Mouse (Mus musculus) granulocyte monocyte progenitor cell, adult 5-6 weeks (primary cell): ENCODE data around the gene Poc1a. TPM values are rescaled to one million over a fixed set of nuclear protein-coding genes. Genes with fewer than 3 reads are reported as not detected.
A peak's percentile ranks its signal among the peaks of the same experiment; 100 is the strongest.

ENCODE experiments used
- ATAC-seq: replicated peaks from 2 replicates; pipeline ENCODE4 v1.8.0; 2016; ENCODE audit warnings: mild to moderate bottlenecking, moderate TSS enrichment, inconsistent platforms; ENCODE audit not compliant: poor library complexity, severe bottlenecking
- total RNA-seq, 2 experiments: library from RNA; stranded (forward) in 1 of 2; stranded (reverse) in 1 of 2; fragments of 200-712, 200-1000 nt in 1 of 2; fragments of >200 nt in 1 of 2; fragmentation: Nextera tagmentation in 1 of 2; gene quantifications; 2 replicates each; pipeline ENCODE4 v1.2.3; 2014 to 2017

Poc1a gene
- total RNA-seq, 2 experiments from 2014 or later: 30.3 to 42.4 TPM

DNA sequence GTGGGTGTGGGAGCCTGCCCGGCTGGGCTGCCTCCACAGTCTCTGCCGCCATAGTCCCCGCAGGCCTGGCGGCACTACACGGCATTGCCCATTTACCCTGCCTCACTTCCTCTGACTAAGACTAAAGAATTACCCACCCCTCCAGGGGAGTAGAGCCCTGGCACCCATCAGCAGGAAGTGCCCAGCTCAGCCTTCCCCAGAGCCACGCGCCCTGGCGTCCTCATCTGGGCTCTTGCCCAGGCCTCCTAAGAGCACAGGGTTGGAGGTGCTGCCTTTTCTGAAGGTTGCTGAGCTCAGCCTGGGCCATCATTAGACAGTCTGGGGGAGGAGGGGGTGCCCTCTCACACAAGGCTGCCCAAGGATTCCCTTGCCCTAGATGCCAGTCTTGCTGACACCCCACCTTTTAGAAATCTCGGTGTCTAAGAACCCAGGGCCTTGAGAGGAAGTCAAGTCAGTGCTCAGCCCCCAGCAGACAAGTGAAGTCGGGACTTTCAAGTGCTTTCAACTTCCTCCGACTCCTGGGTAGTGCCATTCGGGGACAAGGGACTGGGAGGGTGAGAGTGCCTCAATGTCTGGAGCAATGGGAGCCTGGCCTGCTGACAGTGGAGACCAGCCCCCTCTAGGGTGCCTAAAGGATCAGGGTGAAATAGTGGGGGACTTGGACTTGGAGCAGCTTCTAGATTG is 105.5 kb downstream of the Poc1a start:
- peak; percentile 78 for ATAC-seq

DNA sequence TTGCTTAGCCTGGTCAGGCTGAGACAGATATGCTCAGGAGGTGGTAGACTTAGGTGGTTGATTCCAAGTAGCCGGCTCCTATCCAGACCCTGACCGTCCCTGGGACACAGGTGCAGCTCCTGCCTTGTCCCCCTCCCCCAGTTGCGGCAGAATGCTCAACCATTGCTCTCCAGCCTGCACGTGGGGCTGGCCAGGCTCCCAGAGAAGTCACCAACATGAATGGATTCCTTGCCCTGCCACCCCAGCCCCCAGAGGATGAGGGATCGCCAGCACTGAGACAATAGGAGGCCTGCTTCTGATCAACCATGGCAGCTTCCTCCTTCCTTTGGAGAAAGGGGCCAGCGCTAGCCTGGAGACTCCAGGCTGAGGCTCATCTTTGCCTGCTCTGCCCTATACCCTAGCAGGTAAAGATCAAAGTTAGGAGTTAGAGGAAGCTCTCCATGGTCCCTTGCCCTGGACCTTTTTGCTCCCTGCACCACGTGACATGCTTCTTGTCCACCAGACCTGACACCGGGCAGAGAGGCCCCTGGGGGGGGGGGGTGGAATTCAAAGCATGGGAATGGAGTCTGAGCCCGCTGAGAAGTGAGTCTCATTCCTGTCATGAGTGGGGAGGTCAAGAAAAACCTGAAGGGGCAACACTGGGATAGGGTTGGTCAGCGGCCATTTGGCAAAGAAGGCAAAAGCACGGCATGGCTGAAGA is 112.1 kb downstream of the Poc1a start:
- ATAC-seq: no peak

DNA sequence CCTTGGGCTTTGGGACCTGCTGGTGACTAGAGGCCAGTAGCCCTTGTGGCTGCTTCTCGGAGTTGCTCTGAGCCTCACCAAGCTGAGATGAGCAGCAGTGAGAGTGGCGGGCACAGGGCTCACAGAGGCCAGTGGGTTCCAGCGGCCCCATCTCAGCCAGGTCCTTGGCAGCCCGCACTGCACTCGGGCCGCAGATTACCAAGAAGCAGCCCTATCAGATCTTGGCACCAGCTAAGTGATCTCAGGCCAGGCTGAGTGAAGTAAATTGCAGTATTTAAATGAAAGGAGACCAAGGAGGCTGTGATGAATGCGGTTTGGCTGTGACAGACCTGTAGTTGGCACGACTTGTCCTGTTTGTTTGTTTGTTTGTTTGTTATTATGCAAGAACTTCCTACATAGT is 112.7 kb downstream of the Poc1a start:
- no peak for ATAC-seq

DNA sequence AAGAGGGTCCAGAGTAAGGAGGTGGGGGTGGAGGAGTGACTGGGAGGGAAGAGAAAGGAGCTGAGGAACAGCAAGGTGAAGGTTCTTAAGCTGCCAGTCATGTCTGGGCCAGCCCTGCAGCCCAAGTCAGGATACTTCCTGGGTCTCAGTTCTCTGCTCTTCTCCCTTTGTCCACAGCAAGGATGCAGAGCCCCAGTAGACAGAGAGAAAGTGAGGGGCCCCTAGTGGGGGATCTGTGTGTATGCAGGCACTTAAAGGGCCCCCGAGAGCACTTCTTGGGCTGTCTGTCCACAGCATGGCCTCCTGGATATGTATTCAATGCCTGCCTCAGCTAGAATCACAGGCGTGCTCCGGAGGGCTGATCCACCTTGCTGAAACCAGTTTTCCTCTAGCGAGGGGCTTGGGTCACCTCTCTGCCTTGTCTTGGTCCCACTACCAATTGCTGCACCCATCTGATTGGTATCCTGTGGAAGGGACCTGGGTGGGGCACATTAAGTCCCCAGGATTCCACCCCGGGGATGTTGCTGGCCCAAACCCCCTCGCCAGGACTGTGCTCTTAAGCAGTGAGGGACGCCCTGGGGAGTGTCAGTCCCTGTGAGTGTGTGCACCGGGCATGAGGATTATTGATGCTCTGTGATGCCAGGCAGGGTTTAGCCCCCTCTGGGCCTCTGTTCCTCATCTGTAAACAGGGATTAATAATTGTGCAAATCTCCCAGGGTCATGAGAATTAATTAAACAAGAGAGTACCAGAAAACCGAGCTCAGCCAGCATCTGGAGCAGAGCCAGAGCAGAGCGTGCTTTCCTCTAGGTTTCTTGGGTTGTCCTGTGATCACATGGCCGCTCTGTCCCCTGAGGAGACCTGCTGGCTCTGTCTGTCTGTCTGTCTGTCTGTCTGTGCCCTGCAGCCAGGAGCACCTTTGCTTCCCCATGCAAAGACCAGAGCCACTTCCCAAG is 114.1 kb downstream of the Poc1a start:
- peak; percentile 94 for ATAC-seq

GRCm38 (mm10) chr9:106397733-106398132 is 116.9 kb downstream of the Poc1a start:
- ATAC-seq: no peak

DNA sequence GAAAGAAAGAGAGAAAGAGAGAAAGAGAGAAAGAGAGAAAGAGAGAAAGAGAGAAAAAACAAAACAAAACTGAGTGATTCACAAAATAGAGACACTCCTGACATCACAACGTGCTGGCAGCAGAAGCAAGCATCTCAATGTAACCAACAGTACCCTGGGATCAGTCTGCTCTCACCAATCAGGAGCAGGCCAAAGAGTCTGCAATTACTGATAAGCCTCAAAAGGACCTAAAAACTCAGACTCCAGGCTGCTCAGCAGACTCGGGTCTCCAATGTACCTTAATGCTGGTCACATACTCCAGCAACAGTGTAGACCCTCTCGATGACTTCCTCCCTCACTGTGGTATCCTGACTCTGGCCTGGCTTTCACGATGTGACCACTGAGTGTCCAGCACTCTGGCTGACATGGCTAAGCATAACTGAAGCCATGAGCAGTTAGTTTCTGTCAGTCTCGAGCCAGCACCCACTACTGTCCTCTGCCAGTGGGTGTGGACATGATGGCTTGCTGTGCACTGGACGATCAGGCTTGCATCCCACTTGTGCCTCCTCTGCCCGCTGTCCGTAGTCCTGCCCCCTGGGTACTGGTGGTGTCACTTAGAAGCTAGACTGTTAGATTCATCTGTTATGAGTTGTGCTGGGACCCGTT is 117.9 kb downstream of the Poc1a start:
- ATAC-seq: no peak

DNA sequence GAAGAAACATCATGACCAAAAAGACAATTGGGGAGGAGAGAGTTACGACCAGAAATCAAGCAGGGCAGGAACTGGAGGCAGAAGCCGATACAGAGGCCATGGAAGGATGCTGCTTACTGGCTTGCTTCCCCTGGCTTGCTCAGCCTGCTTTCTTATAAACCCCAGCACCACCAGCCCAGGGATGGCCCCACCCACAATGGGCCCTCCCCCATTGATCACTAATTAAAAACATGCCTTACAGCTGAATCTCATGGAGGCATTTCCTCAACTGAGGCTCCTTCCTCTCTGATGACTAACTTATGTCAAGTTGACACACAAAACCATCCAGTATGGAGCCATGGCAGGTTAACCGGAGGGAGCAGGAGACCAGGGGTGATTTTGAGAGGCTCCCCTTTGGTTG is 118.9 kb downstream of the Poc1a start:
- no peak for ATAC-seq

Other genes starting within 250 kb of the Poc1a start
- not detected in 2 replicates for gene Col6a4, start 184.3 kb upstream of the Poc1a start, total RNA-seq (2014; fragmentation: Nextera tagmentation)
- not detected in 2 replicates for gene Col6a4, start 184.3 kb upstream of the Poc1a start, total RNA-seq (2017)
- gene Glyctk, start 122.9 kb upstream of the Poc1a start, total RNA-seq (2014; fragmentation: Nextera tagmentation): 0.26 TPM in 1 of 2 replicates, not detected in the other
- 0.56 and 2.6 TPM in 2 replicates for gene Glyctk, start 122.9 kb upstream of the Poc1a start, total RNA-seq (2017)
- 59.4 and 68.2 TPM in 2 replicates for gene Wdr82, start 110.1 kb upstream of the Poc1a start, total RNA-seq (2014; fragmentation: Nextera tagmentation)
- gene Wdr82, start 110.1 kb upstream of the Poc1a start, total RNA-seq (2017): 68.6 and 86.0 TPM in 2 replicates
- gene Ppm1m, start 81.3 kb upstream of the Poc1a start, total RNA-seq (2014; fragmentation: Nextera tagmentation): 34.1 and 42.6 TPM in 2 replicates
- 12.5 and 23.4 TPM in 2 replicates for gene Ppm1m, start 81.3 kb upstream of the Poc1a start, total RNA-seq (2017)
- gene Twf2, start 78.0 kb upstream of the Poc1a start, total RNA-seq (2014; fragmentation: Nextera tagmentation): 79.7 and 84.8 TPM in 2 replicates
- 81.4 and 87.5 TPM in 2 replicates for gene Twf2, start 78.0 kb upstream of the Poc1a start, total RNA-seq (2017)
- 1.7 and 2.3 TPM in 2 replicates for gene Tlr9, start 58.5 kb upstream of the Poc1a start, total RNA-seq (2014; fragmentation: Nextera tagmentation)
- gene Tlr9, start 58.5 kb upstream of the Poc1a start, total RNA-seq (2017): 0.30 and 0.46 TPM in 2 replicates
- 613 and 665 TPM in 2 replicates for gene Alas1, start 32.4 kb upstream of the Poc1a start, total RNA-seq (2014; fragmentation: Nextera tagmentation)
- 822 and 987 TPM in 2 replicates for gene Alas1, start 32.4 kb upstream of the Poc1a start, total RNA-seq (2017)
- 44.7 and 46.2 TPM in 2 replicates for gene Dusp7, start 87.6 kb downstream of the Poc1a start, total RNA-seq (2014; fragmentation: Nextera tagmentation)
- 13.0 and 14.0 TPM in 2 replicates for gene Dusp7, start 87.6 kb downstream of the Poc1a start, total RNA-seq (2017)
- 2,290 and 2,982 TPM in 2 replicates for gene Rpl29, start 148.4 kb downstream of the Poc1a start, total RNA-seq (2014; fragmentation: Nextera tagmentation)
- 1,520 and 1,547 TPM in 2 replicates for gene Rpl29, start 148.4 kb downstream of the Poc1a start, total RNA-seq (2017)
- gene Acy1, start 157.3 kb downstream of the Poc1a start, total RNA-seq (2014; fragmentation: Nextera tagmentation): 35.0 and 41.7 TPM in 2 replicates
- 34.2 and 54.3 TPM in 2 replicates for gene Acy1, start 157.3 kb downstream of the Poc1a start, total RNA-seq (2017)
- 17.5 and 26.1 TPM in 2 replicates for gene Abhd14b, start 166.4 kb downstream of the Poc1a start, total RNA-seq (2014; fragmentation: Nextera tagmentation)
- gene Abhd14b, start 166.4 kb downstream of the Poc1a start, total RNA-seq (2017): 5.7 and 7.2 TPM in 2 replicates
- gene Abhd14a, start 166.6 kb downstream of the Poc1a start, total RNA-seq (2014; fragmentation: Nextera tagmentation): 50.3 and 57.3 TPM in 2 replicates
- gene Abhd14a, start 166.6 kb downstream of the Poc1a start, total RNA-seq (2017): 26.0 and 27.0 TPM in 2 replicates
- 4.5 TPM in 2 replicates for gene Pcbp4, start 172.2 kb downstream of the Poc1a start, total RNA-seq (2014; fragmentation: Nextera tagmentation)
- 1.2 and 3.6 TPM in 2 replicates for gene Pcbp4, start 172.2 kb downstream of the Poc1a start, total RNA-seq (2017)
- not detected in 2 replicates for gene Gpr62, start 184.9 kb downstream of the Poc1a start, total RNA-seq (2014; fragmentation: Nextera tagmentation)
- gene Gpr62, start 184.9 kb downstream of the Poc1a start, total RNA-seq (2017): not detected in 2 replicates
- gene Rrp9, start 194.9 kb downstream of the Poc1a start, total RNA-seq (2014; fragmentation: Nextera tagmentation): 30.4 and 32.8 TPM in 2 replicates
- gene Rrp9, start 194.9 kb downstream of the Poc1a start, total RNA-seq (2017): 47.3 and 57.5 TPM in 2 replicates
- gene Parp3, start 195.9 kb downstream of the Poc1a start, total RNA-seq (2014; fragmentation: Nextera tagmentation): 10.9 and 15.1 TPM in 2 replicates
- gene Parp3, start 195.9 kb downstream of the Poc1a start, total RNA-seq (2017): 7.6 and 13.8 TPM in 2 replicates
- not detected in 2 replicates for gene Iqcf1, start 218.9 kb downstream of the Poc1a start, total RNA-seq (2014; fragmentation: Nextera tagmentation)
- gene Iqcf1, start 218.9 kb downstream of the Poc1a start, total RNA-seq (2017): not detected in 2 replicates
- gene Iqcf5, start 233.5 kb downstream of the Poc1a start, total RNA-seq (2014; fragmentation: Nextera tagmentation): not detected in 2 replicates
- gene Iqcf5, start 233.5 kb downstream of the Poc1a start, total RNA-seq (2017): not detected in 2 replicates